Mouse (Mus musculus) adrenal gland, postnatal 36 days (tissue): ENCODE measurements at regions not wholly inside any gene's neighbourhood (a gene's known extent, or its start where the extent isn't known, plus 50 kb on each side); places are given as distances from the start of the nearest gene placed in this dataset.

Source experiments
- DNase-seq, 2 experiments: peaks; one replicate each; pipeline ENCODE4 v3.0.0; 2021; ENCODE audit warnings: mixed read lengths in 1 of 2

- no peak for DNase-seq
These were observed 1164.2 kb upstream of the Gm10800 start for GRCm38 (mm10) chr2:99831251-99831650.

GRCm38 (mm10) chr2:99821691-99822090, 1154.6 kb upstream of the Gm10800 start:
- peak; percentile 41 to 53 for DNase-seq
